Mouse (Mus musculus): Measurements from ENCODE around the gene Gm36210.
A peak's percentile ranks its signal among the peaks of the same experiment; 100 is the strongest.

Gm36210 gene

GRCm38 (mm10) chr7:4906466-4906950 is at the start of gene Gm36210:
Gm36210 (minus strand) TSS chr7:4906516.
- no peak for DNase-seq

- no peak for DNase-seq
Measured at GRCm38 (mm10) chr7:4953815-4954445, 47.6 kb upstream of the Gm36210 start.

- DNase-seq: no peak
Measured at GRCm38 (mm10) chr7:4950561-4951342, 44.4 kb upstream of the Gm36210 start.

GRCm38 (mm10) chr7:4948386-4948785 is 42.1 kb upstream of the Gm36210 start:
- DNase-seq: no peak

GRCm38 (mm10) chr7:4947855-4948254 is 41.5 kb upstream of the Gm36210 start:
- no peak for DNase-seq

- peak; percentile 88 for DNase-seq
Measured at GRCm38 (mm10) chr7:4943223-4943815, 37.0 kb upstream of the Gm36210 start.

GRCm38 (mm10) chr7:4942673-4943072 is 36.4 kb upstream of the Gm36210 start:
- no peak for DNase-seq

GRCm38 (mm10) chr7:4940068-4940479 is 33.8 kb upstream of the Gm36210 start:
- DNase-seq: peak; percentile 81

- DNase-seq: peak; percentile 80
Measured at GRCm38 (mm10) chr7:4938456-4938855, 32.1 kb upstream of the Gm36210 start.

GRCm38 (mm10) chr7:4937392-4937791 is 31.1 kb upstream of the Gm36210 start:
- DNase-seq: no peak

- no peak for DNase-seq
Measured at GRCm38 (mm10) chr7:4936832-4937231, 30.5 kb upstream of the Gm36210 start.

GRCm38 (mm10) chr7:4934160-4934914 is 28.0 kb upstream of the Gm36210 start:
- no peak for DNase-seq

- no peak for DNase-seq
Measured at GRCm38 (mm10) chr7:4933103-4933502, 26.8 kb upstream of the Gm36210 start.

- DNase-seq: no peak
Measured at GRCm38 (mm10) chr7:4928323-4928722, 22.0 kb upstream of the Gm36210 start.

- DNase-seq: no peak
Measured at GRCm38 (mm10) chr7:4927711-4928110, 21.4 kb upstream of the Gm36210 start.

GRCm38 (mm10) chr7:4926849-4927248 is 20.5 kb upstream of the Gm36210 start:
- no peak for DNase-seq

- peak; percentile 40 for DNase-seq
Measured at GRCm38 (mm10) chr7:4925441-4926381, 19.4 kb upstream of the Gm36210 start, which contains the start of gene Ssc5d. Ssc5d (plus strand) TSS chr7:4925785.

GRCm38 (mm10) chr7:4924891-4925301 is 18.6 kb upstream of the Gm36210 start:
- DNase-seq: no peak

GRCm38 (mm10) chr7:4924483-4924882 is 18.2 kb upstream of the Gm36210 start:
- DNase-seq: no peak

- peak; percentile 31 for DNase-seq
Measured at GRCm38 (mm10) chr7:4923586-4924364, 17.5 kb upstream of the Gm36210 start.
